Mouse (Mus musculus) intestine, embryonic 15.5 days (tissue): Measurements from ENCODE around the gene Pias3. TPM values are rescaled to one million over a fixed set of nuclear protein-coding genes. Genes with fewer than 3 reads are reported as not detected.
"Not testable (repeated sequence)": the region's sequence is repeated elsewhere in the genome, so short reads cannot be mapped to it uniquely, and the experiment has no call there.

Experiments used
- ATAC-seq: fragments of 200-750 bp; cut with Nextera tagmentation; 2 replicates; pipeline ENCODE4 v1.8.0; 2017; ENCODE audit warnings: moderate TSS enrichment, moderate library complexity
- H3K27ac ChIP-seq: fragments of 300-500 bp; sonication (generic); 2 replicates; pipeline ENCODE4 v1.5.1; 2015; ENCODE audit warnings: mild to moderate bottlenecking, inconsistent platforms
- H3K27me3 ChIP-seq: fragments of 300-500 bp; sonication (generic); replicated peaks from 2 replicates; pipeline ENCODE4 v1.6.1; 2015; ENCODE audit warnings: inconsistent platforms
- H3K36me3 ChIP-seq: fragments of 300-500 bp; sonication (generic); 2 replicates; pipeline ENCODE4 v1.6.1; 2015; ENCODE audit warnings: inconsistent platforms
- H3K4me1 ChIP-seq: fragments of 300-500 bp; sonication (generic); replicated peaks from 2 replicates; pipeline ENCODE4 v1.6.1; 2015; ENCODE audit warnings: inconsistent platforms
- H3K4me2 ChIP-seq: fragments of 300-500 bp; sonication (generic); replicated peaks from 2 replicates; pipeline ENCODE4 v1.6.1; 2015; ENCODE audit warnings: mild to moderate bottlenecking, inconsistent platforms
- H3K4me3 ChIP-seq: fragments of 300-500 bp; sonication (generic); replicated peaks from 2 replicates; pipeline ENCODE4 v1.5.1; 2015; ENCODE audit warnings: inconsistent platforms
- H3K9ac ChIP-seq: fragments of 300-500 bp; sonication (generic); 2 replicates; pipeline ENCODE4 v1.6.1; 2015; ENCODE audit warnings: inconsistent platforms
- H3K9me3 ChIP-seq: fragments of 300-500 bp; sonication (generic); 2 replicates; pipeline ENCODE4 v1.6.1; 2016; ENCODE audit warnings: inconsistent platforms
- WGBS: fragments of 180-500 bp; shearing (Covaris S2); methylation state at CpG from one replicate; pipeline ENCODE4 v1.1.7; 2015; 5-methylcytosine and 5-hydroxymethylcytosine counted together
- polyA plus RNA-seq: library from polyadenylated mRNA; unstranded; fragments of >200 nt; fragmentation: Nextera tagmentation; extraction: Ambion mirVana; gene quantifications from 2 replicates; pipeline ENCODE4 v1.2.1, GENCODE M21; 2015

The Pias3 gene
- polyA plus RNA-seq, 1 experiment from 2014 or later = 37.2 TPM

GRCm38 (mm10) chr3:96673514-96673913 is 22.7 kb upstream of the Pias3 start:
- Histone ChIP-seq H3K27ac (no peak overlapping the region), H3K36me3 (no peaks in the 10 kb centered on the region), H3K4me3 (no peak overlapping the region), H3K27me3 (no peaks in the 10 kb centered on the region), H3K9me3 (no peaks in the 10 kb centered on the region), H3K9ac (no peak overlapping the region), H3K4me2 (no peak overlapping the region), H3K4me1 (peaks cover 12% of the 10 kb centered on the region; the same call in 1 of the 2 replicates)
- WGBS = 78% methylated on average over 4 of the region's 4 CpGs
- ATAC-seq = no peak

- Histone ChIP-seq H3K4me1 (peaks cover 12% of the 10 kb centered on the region; the same call in 1 of the 2 replicates), H3K9me3 (no peaks in the 10 kb centered on the region), H3K4me2 (no peak overlapping the region), H3K9ac (no peak overlapping the region), H3K4me3 (no peak overlapping the region), H3K27ac (no peak overlapping the region), H3K36me3 (no peaks in the 10 kb centered on the region), H3K27me3 (no peaks in the 10 kb centered on the region)
- no peak for ATAC-seq
- 37% methylated on average over 8 of the region's 8 CpGs for WGBS
Measured at GRCm38 (mm10) chr3:96674442-96674841, 21.7 kb upstream of the Pias3 start.

GRCm38 (mm10) chr3:96675171-96675570 is 21.0 kb upstream of the Pias3 start:
- no peak overlapping the region for H3K4me3 ChIP-seq
- no peaks in the 10 kb centered on the region for H3K9me3 ChIP-seq
- H3K27ac ChIP-seq = no peak overlapping the region
- 71% methylated on average over 3 of the region's 3 CpGs for WGBS
- peaks cover 12% of the 10 kb centered on the region; the same call in 1 of the 2 replicates for H3K4me1 ChIP-seq
- no peaks in the 10 kb centered on the region for H3K36me3 ChIP-seq
- H3K9ac ChIP-seq = no peak overlapping the region
- 0 out of 2 replicates have a peak, but pooled peaks have one; percentile 3 for ATAC-seq
- H3K4me2 ChIP-seq = no peak overlapping the region
- H3K27me3 ChIP-seq = no peaks in the 10 kb centered on the region

GRCm38 (mm10) chr3:96675690-96676089 is 20.5 kb upstream of the Pias3 start:
- no peaks in the 10 kb centered on the region for H3K9me3 ChIP-seq
- H3K4me2 ChIP-seq = no peak overlapping the region
- no peak overlapping the region for H3K9ac ChIP-seq
- no peaks in the 10 kb centered on the region for H3K36me3 ChIP-seq
- 55% methylated on average over 3 of the region's 3 CpGs for WGBS
- ATAC-seq = peak; percentile 22
- H3K4me1 ChIP-seq = 0 out of 2 replicates have a peak, but pooled peaks cover 7% of the 10 kb centered on the region
- no peak overlapping the region for H3K27ac ChIP-seq
- H3K27me3 ChIP-seq = 0 out of 2 replicates have a peak, but pooled peaks cover 2% of the 10 kb centered on the region
- no peak overlapping the region for H3K4me3 ChIP-seq

- no peak overlapping the region for H3K4me2 ChIP-seq
- 68% methylated on average over 7 of the region's 7 CpGs for WGBS
- 0 out of 2 replicates have a peak, but pooled peaks cover 2% of the 10 kb centered on the region for H3K27me3 ChIP-seq
- no peaks in the 10 kb centered on the region for H3K36me3 ChIP-seq
- no peak overlapping the region for H3K27ac ChIP-seq
- no peak overlapping the region for H3K4me3 ChIP-seq
- H3K9me3 ChIP-seq = no peaks in the 10 kb centered on the region
- H3K4me1 ChIP-seq = 0 out of 2 replicates have a peak, but pooled peaks cover 7% of the 10 kb centered on the region
- H3K9ac ChIP-seq = no peak overlapping the region
- ATAC-seq = no peak
Measured at GRCm38 (mm10) chr3:96678456-96678855, 17.7 kb upstream of the Pias3 start.

- Histone ChIP-seq H3K9ac (no peak overlapping the region), H3K36me3 (no peaks in the 10 kb centered on the region), H3K27ac (0 out of 2 replicates have a peak overlapping the region, but pooled peaks have one; percentile 38), H3K4me1 (0 out of 2 replicates have a peak, but pooled peaks cover 7% of the 10 kb centered on the region), H3K27me3 (peaks cover 2% of the 10 kb centered on the region; the same call in 1 of the 2 replicates), H3K9me3 (no peaks in the 10 kb centered on the region), H3K4me2 (no peak overlapping the region; the same call in 1 of the 2 replicates), H3K4me3 (no peak overlapping the region)
- ATAC-seq = peak; percentile 81
- WGBS = 25% methylated on average over 5 of the region's 5 CpGs
Measured at GRCm38 (mm10) chr3:96679159-96679674, 17.0 kb upstream of the Pias3 start.

- Histone ChIP-seq H3K4me3 (no peak overlapping the region), H3K4me1 (0 out of 2 replicates have a peak, but pooled peaks cover 4% of the 10 kb centered on the region), H3K9ac (no peak overlapping the region), H3K4me2 (no peak overlapping the region), H3K36me3 (no peaks in the 10 kb centered on the region), H3K27me3 (peaks cover 10% of the 10 kb centered on the region), H3K27ac (no peak overlapping the region), H3K9me3 (no peaks in the 10 kb centered on the region)
- 33% methylated on average over 12 of the region's 12 CpGs for WGBS
- no peak for ATAC-seq
Measured at GRCm38 (mm10) chr3:96680269-96680956, 15.8 kb upstream of the Pias3 start.

- peaks cover 10% of the 10 kb centered on the region for H3K27me3 ChIP-seq
Measured at GRCm38 (mm10) chr3:96683496-96683895, 12.7 kb upstream of the Pias3 start.

GRCm38 (mm10) chr3:96684151-96684821 is 11.9 kb upstream of the Pias3 start:
- no peaks in the 10 kb centered on the region for H3K9me3 ChIP-seq
- H3K4me3 ChIP-seq = peak overlapping the region; percentile 27
- H3K27ac ChIP-seq = no peak overlapping the region
- WGBS = 52% methylated on average over 17 of the region's 17 CpGs
- H3K36me3 ChIP-seq = no peaks in the 10 kb centered on the region
- H3K27me3 ChIP-seq = peaks cover 10% of the 10 kb centered on the region
- no peaks in the 10 kb centered on the region for H3K4me1 ChIP-seq
- H3K9ac ChIP-seq = peak overlapping the region; percentile 42
- peak overlapping the region; percentile 68 for H3K4me2 ChIP-seq
- ATAC-seq = no peak

More at GRCm38 (mm10) chr3:96683496-96683895, 12.7 kb upstream of the Pias3 start:
- Histone ChIP-seq H3K9ac (no peak overlapping the region), H3K4me1 (no peaks in the 10 kb centered on the region), H3K27ac (no peak overlapping the region), H3K36me3 (no peaks in the 10 kb centered on the region), H3K4me3 (no peak overlapping the region), H3K4me2 (no peak overlapping the region), H3K9me3 (no peaks in the 10 kb centered on the region)
- 85% methylated on average over 3 of the region's 3 CpGs for WGBS
- ATAC-seq = no peak

- ATAC-seq = no peak
- Histone ChIP-seq H3K4me1 (no peaks in the 10 kb centered on the region), H3K4me2 (peak overlapping the region; percentile 68), H3K27ac (no peak overlapping the region), H3K9me3 (no peaks in the 10 kb centered on the region), H3K9ac (peak overlapping the region; percentile 42), H3K36me3 (no peaks in the 10 kb centered on the region), H3K4me3 (peak overlapping the region; percentile 27), H3K27me3 (peaks cover 10% of the 10 kb centered on the region)
- 16% methylated on average over 28 of the region's 28 CpGs for WGBS
Measured at GRCm38 (mm10) chr3:96684822-96685156, 11.4 kb upstream of the Pias3 start.

GRCm38 (mm10) chr3:96686057-96686456 is 10.1 kb upstream of the Pias3 start:
- H3K9me3 ChIP-seq, H3K27me3 ChIP-seq, H3K27ac ChIP-seq, H3K36me3 ChIP-seq, ATAC-seq, H3K9ac ChIP-seq, H3K4me2 ChIP-seq, H3K4me1 ChIP-seq, H3K4me3 ChIP-seq: not testable (repeated sequence)
- 91% methylated on average over 5 of the region's 5 CpGs for whole genome bisulfite sequencing

- Histone ChIP-seq H3K27me3 (peaks cover 8% of the 10 kb centered on the region), H3K36me3 (no peaks in the 10 kb centered on the region), H3K4me2 (no peak overlapping the region), H3K4me1 (no peaks in the 10 kb centered on the region), H3K9ac (no peak overlapping the region), H3K27ac (no peak overlapping the region), H3K9me3 (no peaks in the 10 kb centered on the region), H3K4me3 (no peak overlapping the region)
- WGBS = 78% methylated on average over 11 of the region's 11 CpGs
- no peak for ATAC-seq
Measured at GRCm38 (mm10) chr3:96688854-96689253, 7.3 kb upstream of the Pias3 start.
